Mouse (Mus musculus): ENCODE measurements at regions not wholly inside any gene's neighbourhood (a gene's known extent, or its start where the extent isn't known, plus 50 kb on each side); places are given as distances from the start of the nearest gene placed in this dataset.
"Not testable (repeated sequence)": the region's sequence is repeated elsewhere in the genome, so short reads cannot be mapped to it uniquely, and the experiment has no call there.

DNA sequence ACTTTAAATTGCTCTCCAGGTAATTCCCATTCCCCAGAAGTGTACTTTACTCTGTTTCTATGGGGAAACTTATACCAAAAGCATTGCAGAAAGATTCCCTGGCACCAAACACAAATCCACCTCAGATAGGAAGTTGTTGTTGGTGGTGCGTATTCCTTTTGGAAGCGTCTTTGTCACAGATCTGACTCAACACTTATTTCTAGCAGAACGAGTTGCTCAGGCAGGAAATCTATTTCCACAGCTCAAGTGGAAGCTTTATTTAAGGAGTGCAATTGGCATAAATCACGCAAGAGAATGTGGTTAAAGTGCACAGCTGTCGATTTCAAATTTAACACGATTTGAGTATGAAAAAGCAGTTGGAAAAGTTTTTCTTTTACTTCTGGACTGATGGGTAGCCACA, 436.9 kb upstream of the Ghitm start:
- no peaks in the 10 kb centered on the region for H3K27me3 ChIP-seq
- no peak overlapping the region for H3K4me2 ChIP-seq
- H3K4me1 ChIP-seq = no peaks in the 10 kb centered on the region
- no peak overlapping the region for H3K9ac ChIP-seq
- 56% methylated on average over 6 of the region's 6 CpGs for WGBS
- H3K27ac ChIP-seq = no peak overlapping the region
- no peak overlapping the region for H3K4me3 ChIP-seq
- no peak for ATAC-seq (ENCODE audit: borderline replicate concordance, extremely low read depth, low FRiP score, low TSS enrichment)
- H3K9me3 ChIP-seq = no peaks in the 10 kb centered on the region
- no peaks in the 10 kb centered on the region for H3K36me3 ChIP-seq

GRCm38 (mm10) chr14:37558258-37558657, 423.2 kb upstream of the Ghitm start:
- no peak overlapping the region for H3K4me2 ChIP-seq
- H3K4me3 ChIP-seq = no peak overlapping the region
- no peaks in the 10 kb centered on the region for H3K27me3 ChIP-seq
- no peaks in the 10 kb centered on the region for H3K36me3 ChIP-seq
- H3K4me1 ChIP-seq = no peaks in the 10 kb centered on the region
- no peak overlapping the region for H3K27ac ChIP-seq
- H3K9me3 ChIP-seq = no peaks in the 10 kb centered on the region
- ATAC-seq (ENCODE audit: borderline replicate concordance, extremely low read depth, low FRiP score, low TSS enrichment) = no peak
- H3K9ac ChIP-seq = no peak overlapping the region
- 65% methylated on average over 5 of the region's 5 CpGs for WGBS

DNA sequence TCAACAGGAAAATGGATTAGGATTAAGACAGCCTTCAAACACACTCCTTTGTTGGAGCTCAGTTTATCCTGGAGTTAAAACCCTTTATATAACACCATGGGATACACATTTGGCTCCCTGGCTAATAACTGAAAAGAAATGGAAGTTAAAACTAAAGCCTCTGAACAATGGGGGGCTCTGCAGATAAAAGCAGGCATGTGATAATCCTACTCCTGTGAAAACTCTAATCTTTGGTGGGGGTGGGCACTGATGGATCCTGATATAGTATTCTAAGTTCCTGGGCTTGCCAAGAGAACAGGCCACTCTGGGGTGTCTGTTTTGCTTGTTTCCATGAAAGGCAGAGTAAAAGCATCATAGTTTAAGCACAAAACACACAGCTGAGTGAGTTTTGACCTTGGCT, 388.5 kb upstream of the Ghitm start:
- no peak for ATAC-seq (ENCODE audit: borderline replicate concordance, extremely low read depth, low FRiP score, low TSS enrichment)
- no peaks in the 10 kb centered on the region for H3K27me3 ChIP-seq
- H3K27ac ChIP-seq = no peak overlapping the region
- no peak overlapping the region for H3K4me3 ChIP-seq
- no peak overlapping the region for H3K9ac ChIP-seq
- H3K4me1 ChIP-seq = no peaks in the 10 kb centered on the region
- no peak overlapping the region for H3K4me2 ChIP-seq
- H3K9me3 ChIP-seq = no peaks in the 10 kb centered on the region
- H3K36me3 ChIP-seq = no peaks in the 10 kb centered on the region

GRCm38 (mm10) chr14:37520631-37521030, 385.6 kb upstream of the Ghitm start:
- not testable (repeated sequence) for H3K27me3 ChIP-seq; H3K4me1 ChIP-seq; H3K36me3 ChIP-seq; H3K4me2 ChIP-seq; H3K9ac ChIP-seq; H3K4me3 ChIP-seq; H3K9me3 ChIP-seq; H3K27ac ChIP-seq; ATAC-seq (ENCODE audit: borderline replicate concordance, extremely low read depth, low FRiP score, low TSS enrichment)
- WGBS = 90% methylated on average over 3 of the region's 3 CpGs

GRCm38 (mm10) chr14:37505314-37505713, 370.2 kb upstream of the Ghitm start:
- no peak for ATAC-seq (ENCODE audit: borderline replicate concordance, extremely low read depth, low FRiP score, low TSS enrichment)
- Histone ChIP-seq H3K27ac (no peak overlapping the region), H3K36me3 (no peaks in the 10 kb centered on the region), H3K9ac (no peak overlapping the region), H3K4me2 (no peak overlapping the region), H3K9me3 (no peaks in the 10 kb centered on the region), H3K4me1 (no peaks in the 10 kb centered on the region), H3K27me3 (no peaks in the 10 kb centered on the region), H3K4me3 (no peak overlapping the region)
- 68% methylated on average over 5 of the region's 5 CpGs for WGBS

- Histone ChIP-seq H3K4me1 (no peaks in the 10 kb centered on the region), H3K4me3 (no peak overlapping the region), H3K36me3 (no peaks in the 10 kb centered on the region), H3K9me3 (no peaks in the 10 kb centered on the region), H3K27ac (no peak overlapping the region), H3K9ac (no peak overlapping the region), H3K27me3 (no peaks in the 10 kb centered on the region), H3K4me2 (no peak overlapping the region)
- WGBS = 58% methylated on average over 4 of the region's 4 CpGs
- ATAC-seq (ENCODE audit: borderline replicate concordance, extremely low read depth, low FRiP score, low TSS enrichment) = no peak
Observed at GRCm38 (mm10) chr14:37490711-37491110, 355.6 kb upstream of the Ghitm start.

GRCm38 (mm10) chr14:37485292-37485691, 350.2 kb upstream of the Ghitm start:
- no peaks in the 10 kb centered on the region for H3K27me3 ChIP-seq

GRCm38 (mm10) chr14:37477599-37477998, 342.5 kb upstream of the Ghitm start:
- no peak for ATAC-seq (ENCODE audit: borderline replicate concordance, extremely low read depth, low FRiP score, low TSS enrichment)
- Histone ChIP-seq H3K27ac (no peak overlapping the region), H3K4me3 (no peak overlapping the region), H3K4me2 (no peak overlapping the region), H3K9me3 (no peaks in the 10 kb centered on the region), H3K36me3 (no peaks in the 10 kb centered on the region), H3K9ac (no peak overlapping the region), H3K4me1 (no peaks in the 10 kb centered on the region), H3K27me3 (no peaks in the 10 kb centered on the region)

More at GRCm38 (mm10) chr14:37485292-37485691, 350.2 kb upstream of the Ghitm start:
- Histone ChIP-seq H3K4me3 (no peak overlapping the region), H3K4me1 (no peaks in the 10 kb centered on the region), H3K9me3 (no peaks in the 10 kb centered on the region), H3K4me2 (no peak overlapping the region), H3K27ac (no peak overlapping the region), H3K36me3 (no peaks in the 10 kb centered on the region), H3K9ac (no peak overlapping the region)
- 89% methylated on average over 8 of the region's 8 CpGs for WGBS
- ATAC-seq (ENCODE audit: borderline replicate concordance, extremely low read depth, low FRiP score, low TSS enrichment) = no peak

GRCm38 (mm10) chr14:37468711-37469110, 333.6 kb upstream of the Ghitm start:
- no peak for ATAC-seq (ENCODE audit: borderline replicate concordance, extremely low read depth, low FRiP score, low TSS enrichment)
- Histone ChIP-seq H3K9me3 (no peaks in the 10 kb centered on the region), H3K9ac (no peak overlapping the region), H3K4me3 (no peak overlapping the region), H3K27me3 (no peaks in the 10 kb centered on the region), H3K4me1 (no peaks in the 10 kb centered on the region), H3K27ac (no peak overlapping the region), H3K36me3 (no peaks in the 10 kb centered on the region), H3K4me2 (no peak overlapping the region)
- 55% methylated on average over 2 of the region's 2 CpGs for WGBS

GRCm38 (mm10) chr14:37440874-37441273, 305.8 kb upstream of the Ghitm start:
- ATAC-seq (ENCODE audit: borderline replicate concordance, extremely low read depth, low FRiP score, low TSS enrichment) = no peak
- Histone ChIP-seq H3K9me3 (no peaks in the 10 kb centered on the region), H3K27ac (no peak overlapping the region), H3K4me3 (no peak overlapping the region), H3K4me2 (no peak overlapping the region), H3K4me1 (no peaks in the 10 kb centered on the region), H3K36me3 (no peaks in the 10 kb centered on the region), H3K9ac (no peak overlapping the region), H3K27me3 (no peaks in the 10 kb centered on the region)
- WGBS = 73% methylated on average over 2 of the region's 2 CpGs

DNA sequence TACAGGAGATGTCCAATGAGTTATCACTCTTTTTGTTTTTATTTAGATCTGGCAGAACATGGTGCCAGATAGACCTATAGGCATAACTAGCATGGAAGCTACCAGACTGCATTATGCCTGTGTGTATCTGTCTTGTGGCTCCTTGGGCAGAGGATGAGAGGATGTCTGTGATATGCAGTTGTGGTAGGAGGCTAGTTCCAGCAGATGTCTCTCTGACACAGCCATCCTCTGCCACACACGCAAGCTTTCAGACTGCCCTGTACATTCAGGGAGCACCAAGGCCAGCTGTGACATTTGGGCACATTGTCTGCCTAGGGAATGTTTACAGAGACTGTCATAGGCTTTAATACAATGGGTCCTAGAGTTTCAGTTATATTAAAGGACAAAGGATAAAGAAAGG, 295.6 kb upstream of the Ghitm start:
- H3K27ac ChIP-seq = no peak overlapping the region
- no peak for ATAC-seq (ENCODE audit: borderline replicate concordance, extremely low read depth, low FRiP score, low TSS enrichment)
- no peaks in the 10 kb centered on the region for H3K9me3 ChIP-seq
- no peak overlapping the region for H3K9ac ChIP-seq
- WGBS = 38% methylated on average over 1 of the region's 1 CpGs
- no peak overlapping the region for H3K4me3 ChIP-seq
- H3K27me3 ChIP-seq = no peaks in the 10 kb centered on the region
- H3K4me2 ChIP-seq = no peak overlapping the region
- H3K36me3 ChIP-seq = no peaks in the 10 kb centered on the region
- no peaks in the 10 kb centered on the region for H3K4me1 ChIP-seq

DNA sequence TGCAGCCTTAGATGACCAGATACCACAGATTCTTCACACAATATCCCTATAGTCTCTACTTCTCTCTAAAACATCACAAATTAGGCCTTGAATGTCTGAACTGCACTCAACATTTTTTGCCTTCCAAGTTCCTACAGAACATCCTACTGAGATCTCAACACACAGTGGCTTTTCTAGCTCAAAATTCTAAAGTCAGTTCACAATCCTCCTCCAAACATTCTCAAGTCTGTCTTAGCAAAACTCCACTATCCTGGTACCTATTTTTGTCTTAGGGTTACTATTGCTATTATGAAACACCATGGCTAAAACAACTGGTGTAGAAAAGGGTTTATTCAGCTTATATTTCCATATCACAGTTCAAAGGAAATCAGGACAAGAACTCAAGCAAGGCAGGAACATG, 290.4 kb upstream of the Ghitm start:
- H3K27me3 ChIP-seq = no peaks in the 10 kb centered on the region
- H3K27ac ChIP-seq = no peak overlapping the region
- no peaks in the 10 kb centered on the region for H3K4me1 ChIP-seq
- no peak overlapping the region for H3K9ac ChIP-seq
- H3K4me3 ChIP-seq = no peak overlapping the region
- no peaks in the 10 kb centered on the region for H3K36me3 ChIP-seq
- no peak overlapping the region for H3K4me2 ChIP-seq
- H3K9me3 ChIP-seq = no peaks in the 10 kb centered on the region
- no peak for ATAC-seq (ENCODE audit: borderline replicate concordance, extremely low read depth, low FRiP score, low TSS enrichment)

DNA sequence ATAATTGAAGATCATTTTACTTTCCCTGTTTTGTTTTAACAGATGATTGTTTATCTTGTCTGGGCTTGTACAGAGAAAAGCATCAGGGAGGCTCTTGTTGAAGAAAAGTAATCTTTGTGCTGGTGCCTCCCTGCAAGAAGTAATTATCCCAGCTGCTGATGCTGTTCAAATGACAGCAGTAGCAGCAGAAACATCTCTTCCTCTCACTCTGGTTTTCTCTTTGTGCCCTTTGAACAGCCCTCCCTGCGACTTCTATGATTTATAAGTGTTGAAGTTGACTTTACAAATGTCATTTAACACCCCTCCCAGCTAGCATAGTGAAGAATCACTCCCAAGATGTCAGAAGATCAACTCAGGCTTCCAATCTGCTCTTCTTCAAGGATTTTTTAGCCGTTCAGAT, 286.5 kb upstream of the Ghitm start:
- Histone ChIP-seq H3K9me3 (no peaks in the 10 kb centered on the region), H3K4me2 (no peak overlapping the region), H3K9ac (no peak overlapping the region), H3K27ac (no peak overlapping the region), H3K36me3 (no peaks in the 10 kb centered on the region), H3K4me1 (no peaks in the 10 kb centered on the region), H3K27me3 (no peaks in the 10 kb centered on the region), H3K4me3 (no peak overlapping the region)
- WGBS = 30% methylated on average over 2 of the region's 2 CpGs
- no peak for ATAC-seq (ENCODE audit: borderline replicate concordance, extremely low read depth, low FRiP score, low TSS enrichment)

Measured in lung, embryonic 15.5 days (tissue).